Mouse (Mus musculus) embryonic facial prominence, embryonic 11.5 days (tissue): ENCODE data around the gene Lcat. TPM values are rescaled to one million over a fixed set of nuclear protein-coding genes. Genes with fewer than 3 reads are reported as not detected.
"Not testable (repeated sequence)": the region's sequence is repeated elsewhere in the genome, so short reads cannot be mapped to it uniquely, and the experiment has no call there.

Experiments
- ATAC-seq: fragments of 200-750 bp; cut with Nextera tagmentation; replicated peaks from 2 replicates; pipeline ENCODE4 v1.8.0; 2017; ENCODE audit warnings: low read depth; ENCODE audit not compliant: insufficient number of reproducible peaks, low FRiP score, low TSS enrichment
- DNase-seq: peaks from one replicate; pipeline ENCODE4 v3.0.0-alpha.2; 2015; ENCODE audit warnings: low spot score
- H3K27ac ChIP-seq: fragments of 300-500 bp; sonication (generic); replicated peaks from 2 replicates; pipeline ENCODE4 v1.5.1; 2014; ENCODE audit warnings: mild to moderate bottlenecking, low read depth, low read length, control low read depth
- H3K27me3 ChIP-seq: fragments of 300-500 bp; sonication (generic); 2 replicates; pipeline ENCODE4 v1.6.1; 2014; ENCODE audit warnings: mild to moderate bottlenecking, low read length, moderate library complexity, mixed read lengths; ENCODE audit not compliant: control insufficient read depth, insufficient read depth
- H3K36me3 ChIP-seq: fragments of 300-500 bp; sonication (generic); replicated peaks from 2 replicates; pipeline ENCODE4 v1.6.1; 2014; ENCODE audit warnings: low read depth, mild to moderate bottlenecking, low read length, moderate library complexity, mixed read lengths; ENCODE audit not compliant: control insufficient read depth, insufficient read depth
- H3K4me1 ChIP-seq: fragments of 300-500 bp; sonication (generic); 2 replicates; pipeline ENCODE4 v1.6.1; 2014; ENCODE audit warnings: low read length, mixed read lengths; ENCODE audit not compliant: control insufficient read depth, insufficient read depth
- H3K4me2 ChIP-seq: fragments of 300-500 bp; sonication (generic); 2 replicates; pipeline ENCODE4 v1.6.1; 2014; ENCODE audit warnings: low read depth, mild to moderate bottlenecking, control low read depth, low read length, moderate library complexity
- H3K4me3 ChIP-seq: fragments of 300-500 bp; sonication (generic); 2 replicates; pipeline ENCODE4 v1.5.1; 2014; ENCODE audit warnings: low read depth, low read length, control low read depth
- H3K9ac ChIP-seq: fragments of 300-500 bp; sonication (generic); replicated peaks from 2 replicates; pipeline ENCODE4 v1.6.1; 2014; ENCODE audit warnings: mild to moderate bottlenecking, control low read depth, low read length
- H3K9me3 ChIP-seq: fragments of 300-500 bp; sonication (generic); replicated peaks from 2 replicates; pipeline ENCODE4 v1.6.1; 2016; ENCODE audit warnings: mild to moderate bottlenecking, low read length, inconsistent platforms, mixed read lengths; ENCODE audit not compliant: control insufficient read depth
- WGBS: fragments of 180-500 bp; shearing (Covaris S2); extraction: QIAGEN DNeasy Blood & Tissue Kit; methylation state at CpG from one replicate; pipeline ENCODE4 v1.1.7; 2014; 5-methylcytosine and 5-hydroxymethylcytosine counted together
- polyA plus RNA-seq: library from polyadenylated mRNA; unstranded; fragments of >200 nt; fragmentation: Nextera tagmentation; extraction: Ambion mirVana; gene quantifications from 2 replicates; pipeline ENCODE4 v1.2.1, GENCODE M21; 2014

The Lcat gene
- polyA plus RNA-seq: 0.84 and 1.1 TPM in 2 replicates

- 71% methylated on average over 8 of the region's 8 CpGs for WGBS
- Histone ChIP-seq H3K27me3 (no peaks in the 10 kb centered on the region), H3K4me3 (no peak within 1 kb of the TSS), H3K27ac (no peak within 1 kb of the TSS), H3K9me3 (no peaks in the 10 kb centered on the region), H3K9ac (no peak within 1 kb of the TSS), H3K4me2 (no peak within 1 kb of the TSS), H3K4me1 (no peaks in the 10 kb centered on the region), H3K36me3 (peaks cover 7% of the 10 kb centered on the region)
- ATAC-seq (no peak), DNase-seq (no peak)
These were observed at the start of gene Lcat for GRCm38 (mm10) chr8:105943321-105943739. TSS of gene Lcat (minus strand) at chr8:105943382.

GRCm38 (mm10) chr8:105992499-105992898, 49.3 kb upstream of the Lcat start:
- no peaks in the 10 kb centered on the region for H3K27me3 ChIP-seq
- H3K4me1 ChIP-seq: no peaks in the 10 kb centered on the region
- WGBS: 69% methylated on average over 5 of the region's 5 CpGs
- no peak for DNase-seq
- no peak overlapping the region for H3K9ac ChIP-seq
- H3K9me3 ChIP-seq: no peaks in the 10 kb centered on the region
- no peak overlapping the region for H3K27ac ChIP-seq
- H3K4me2 ChIP-seq: no peak overlapping the region
- H3K4me3 ChIP-seq: no peak overlapping the region
- no peak for ATAC-seq
- no peaks in the 10 kb centered on the region for H3K36me3 ChIP-seq

GRCm38 (mm10) chr8:105991546-105991945, 48.4 kb upstream of the Lcat start:
- no peaks in the 10 kb centered on the region for H3K27me3 ChIP-seq
- no peak overlapping the region for H3K27ac ChIP-seq
- no peak for ATAC-seq
- H3K4me1 ChIP-seq: no peaks in the 10 kb centered on the region
- DNase-seq: no peak
- no peaks in the 10 kb centered on the region for H3K36me3 ChIP-seq
- no peak overlapping the region for H3K4me2 ChIP-seq
- H3K9ac ChIP-seq: no peak overlapping the region
- WGBS: 74% methylated on average over 2 of the region's 2 CpGs
- H3K9me3 ChIP-seq: no peaks in the 10 kb centered on the region
- no peak overlapping the region for H3K4me3 ChIP-seq

- Histone ChIP-seq H3K27ac (no peak within 1 kb of the TSS), H3K27me3 (no peaks in the 10 kb centered on the region), H3K36me3 (no peaks in the 10 kb centered on the region), H3K4me3 (no peak within 1 kb of the TSS), H3K4me1 (no peaks in the 10 kb centered on the region), H3K9ac (no peak within 1 kb of the TSS), H3K9me3 (no peaks in the 10 kb centered on the region), H3K4me2 (0 out of 2 replicates have a peak within 1 kb of the TSS, but pooled peaks have one; percentile 1)
- peak; percentile 62 for ATAC-seq
- DNase-seq: peak; percentile 90
- 9% methylated on average over 15 of the region's 15 CpGs for WGBS
These were observed 47.7 kb upstream of the Lcat start, which contains the start of gene Dus2 for GRCm38 (mm10) chr8:105990856-105991387. TSS of gene Dus2 (plus strand) at chr8:105991337.

- DNase-seq (no peak), ATAC-seq (no peak)
- Histone ChIP-seq H3K4me1 (no peaks in the 10 kb centered on the region), H3K4me2 (no peak overlapping the region), H3K9me3 (no peaks in the 10 kb centered on the region), H3K27ac (no peak overlapping the region), H3K27me3 (no peaks in the 10 kb centered on the region), H3K36me3 (no peaks in the 10 kb centered on the region), H3K9ac (no peak overlapping the region), H3K4me3 (no peak overlapping the region)
- 88% methylated on average over 11 of the region's 11 CpGs for WGBS
These were observed 45.4 kb upstream of the Lcat start for GRCm38 (mm10) chr8:105988546-105988945.

GRCm38 (mm10) chr8:105983406-105983805, 40.2 kb upstream of the Lcat start:
- not testable (repeated sequence) for DNase-seq, H3K4me1 ChIP-seq, H3K9me3 ChIP-seq, H3K4me2 ChIP-seq, H3K27ac ChIP-seq, ATAC-seq, H3K36me3 ChIP-seq, H3K4me3 ChIP-seq, H3K27me3 ChIP-seq, H3K9ac ChIP-seq
- 87% methylated on average over 11 of the region's 11 CpGs for whole genome bisulfite sequencing

- Histone ChIP-seq H3K36me3 (no peaks in the 10 kb centered on the region), H3K27ac (no peak overlapping the region), H3K4me1 (no peaks in the 10 kb centered on the region), H3K4me3 (no peak overlapping the region), H3K9ac (no peak overlapping the region), H3K4me2 (no peak overlapping the region), H3K27me3 (no peaks in the 10 kb centered on the region), H3K9me3 (no peaks in the 10 kb centered on the region)
- no peak for ATAC-seq
- 89% methylated on average over 1 of the region's 1 CpGs for whole genome bisulfite sequencing
- DNase-seq: no peak
These were observed 38.0 kb upstream of the Lcat start for GRCm38 (mm10) chr8:105981146-105981545.

- Histone ChIP-seq H3K9ac (no peak within 1 kb of the TSS), H3K27me3 (no peaks in the 10 kb centered on the region), H3K36me3 (no peaks in the 10 kb centered on the region), H3K4me3 (no peak within 1 kb of the TSS), H3K4me1 (no peaks in the 10 kb centered on the region), H3K4me2 (no peak within 1 kb of the TSS), H3K27ac (no peak within 1 kb of the TSS), H3K9me3 (no peaks in the 10 kb centered on the region)
- DNase-seq (no peak), ATAC-seq (no peak)
- WGBS: 89% methylated on average over 15 of the region's 15 CpGs
These were observed 36.1 kb upstream of the Lcat start, which contains the start of gene Dpep3 for GRCm38 (mm10) chr8:105979325-105979724. TSS of gene Dpep3 (minus strand) at chr8:105979429.
